Mouse (Mus musculus) gastrocnemius, adult 2 months (tissue): ENCODE results near the gene Sytl2. TPM values are rescaled to one million over a fixed set of nuclear protein-coding genes. Genes with fewer than 3 reads are reported as not detected.
A peak's percentile ranks its signal among the peaks of the same experiment; 100 is the strongest.

Experiments used
- DNase-seq: peaks from one replicate; pipeline ENCODE4 v3.0.0; 2022
- H3K27ac ChIP-seq: fragments of 200-600 bp; 2 replicates; pipeline ENCODE4 v1.8.1; 2022; ENCODE audit warnings: mild to moderate bottlenecking
- H3K4me3 ChIP-seq: fragments of 200-600 bp; 2 replicates; pipeline ENCODE4 v1.8.1; 2022; ENCODE audit warnings: mild to moderate bottlenecking, moderate library complexity
- CTCF ChIP-seq: fragments of 200-600 bp; IDR thresholded peaks from 2 replicates; pipeline ENCODE4 v1.8.1; 2022; ENCODE audit warnings: antibody characterized with exemption, mild to moderate bottlenecking, moderate library complexity
- intact Hi-C: fragments of 180-260 bp; cut with DNase I; formaldehyde crosslinking; loops from one replicate; pipeline ENCODE4 v1.15.1; 2025
- total RNA-seq, 2 experiments: library from RNA; stranded (reverse); gene quantifications; 2 replicates each; pipeline ENCODE4 v1.2.3; 2021

Sytl2 gene
- total RNA-seq, 2 experiments from 2014 or later = 3.3 to 3.7 TPM

DNA sequence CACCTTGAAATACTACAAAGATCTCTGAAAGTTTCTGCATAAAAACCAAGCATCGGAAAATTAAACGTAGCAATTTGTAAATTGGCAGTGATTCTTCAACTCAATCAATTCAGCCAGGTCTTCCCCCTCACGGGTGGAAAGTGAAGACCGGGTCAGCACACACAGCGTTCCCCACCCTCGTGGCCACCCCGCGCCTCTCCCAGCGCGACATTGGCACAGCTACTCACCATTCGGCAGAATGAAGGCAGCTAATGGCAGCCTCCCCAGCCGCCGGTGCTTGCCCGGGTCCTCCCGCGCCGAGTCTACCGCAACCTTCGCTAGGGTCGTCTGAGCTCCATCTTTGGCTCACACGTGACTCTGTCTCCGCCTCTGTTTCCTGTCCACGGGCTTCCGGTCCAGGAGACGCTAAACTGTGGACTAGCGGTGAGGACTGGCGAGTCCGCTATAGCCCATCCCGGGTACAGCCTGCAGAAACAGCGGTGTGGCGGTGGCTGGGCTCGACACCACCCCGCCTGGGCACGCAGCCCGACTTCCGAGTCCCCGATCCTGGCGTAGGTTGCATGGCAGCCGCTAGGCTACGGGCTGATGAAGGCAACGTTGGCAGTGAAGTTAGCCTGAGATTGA, 154.9 kb downstream of the Sytl2 start, which contains the start of gene Tmem126a:
Tmem126a (minus strand) TSS at position 385 of the 624 bp plus-strand sequence.
- H3K4me3 ChIP-seq = peak within 1 kb of the TSS; percentile 83
- intact Hi-C loops = no loop called here
- H3K27ac ChIP-seq = peak within 1 kb of the TSS; percentile 95
- TF ChIP-seq CTCF = peak; percentile 44
- peak; percentile 93 for DNase-seq

DNA sequence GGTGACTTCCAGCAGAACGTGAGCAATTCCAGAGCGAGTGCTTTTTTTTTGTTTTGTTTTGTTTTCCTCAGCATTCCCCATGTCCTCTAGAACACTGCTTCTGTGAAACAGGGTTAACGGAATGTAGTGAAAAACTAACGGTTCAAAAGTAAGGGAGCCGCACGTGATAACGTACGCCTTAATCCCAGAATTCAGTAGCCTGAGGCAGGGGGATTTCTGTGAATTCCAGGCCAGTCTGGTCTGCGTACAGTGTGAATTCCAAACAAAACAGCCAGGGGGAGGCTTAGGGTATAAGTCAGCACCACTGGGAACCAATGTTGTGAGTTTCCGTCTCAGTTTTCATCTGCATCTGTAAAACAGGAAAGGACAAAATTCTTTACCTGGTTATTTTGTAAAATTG, 155.5 kb downstream of the Sytl2 start:
- peak; percentile 21; the same call in 1 of the 2 replicates for TF ChIP-seq CTCF
- peak overlapping the region; percentile 83 for H3K4me3 ChIP-seq
- DNase-seq = no peak
- H3K27ac ChIP-seq = peak overlapping the region; percentile 95
- intact Hi-C loops = no loop called here

Other genes with a start within 250 kb of the Sytl2 start
- gene Picalm, start 172.0 kb upstream of the Sytl2 start, total RNA-seq = 10 to 100 TPM; 87.9 to 93.4 TPM
- not detected for gene Ccdc83, start 36.5 kb upstream of the Sytl2 start, total RNA-seq
- gene Ccdc89, start 124.3 kb downstream of the Sytl2 start, total RNA-seq = not detected
- gene Crebzf, start 140.5 kb downstream of the Sytl2 start, total RNA-seq = 10 to 100 TPM; 16.0 to 18.2 TPM
- 100 to 1,000 TPM; 101 to 119 TPM for gene Tmem126a, start 155.0 kb downstream of the Sytl2 start, total RNA-seq
- 10 to 100 TPM; 18.9 to 22.9 TPM for gene Tmem126b, start 173.7 kb downstream of the Sytl2 start, total RNA-seq
- under 1 TPM; 0.22 to 0.71 TPM for gene Dlg2, start 174.4 kb downstream of the Sytl2 start, total RNA-seq